Mouse (Mus musculus): ENCODE data around the gene Rbm26. TPM values are rescaled to one million over a fixed set of nuclear protein-coding genes. Genes with fewer than 3 reads are reported as not detected.

Rbm26 gene
- polyA plus RNA-seq, 1 experiment from 2014 or later = 15.2 TPM

GRCm38 (mm10) chr14:105068060-105068459 lies 109.1 kb downstream of the Rbm26 start:
- H3K4me3 ChIP-seq (ENCODE audit: low read depth, low read length) = no peak overlapping the region
- H3K27me3 ChIP-seq (ENCODE audit: control insufficient read depth, insufficient read depth, low read length) = no peaks in the 10 kb centered on the region
- H3K9me3 ChIP-seq (ENCODE audit: control insufficient read depth, low read length) = no peaks in the 10 kb centered on the region
- no peak overlapping the region for H3K4me2 ChIP-seq (replicated peaks; ENCODE audit: low read depth)
- DNase-seq (ENCODE audit: low spot score) (no peak), ATAC-seq (ENCODE audit: low FRiP score, low TSS enrichment) (no peak)
- no peaks in the 10 kb centered on the region for H3K36me3 ChIP-seq (ENCODE audit: control insufficient read depth, insufficient read depth, low read length)
- WGBS = 68% methylated on average over 5 of the region's 5 CpGs
- no peak overlapping the region for H3K9ac ChIP-seq (ENCODE audit: low read length)
- no peak for TF ChIP-seq EP300 (optimal IDR thresholded peaks at IDR 0.05)
- TF ChIP-seq CTCF (IDR thresholded peaks at IDR 0.05; ENCODE audit: low read depth) = no peak
- no peak overlapping the region for H3K27ac ChIP-seq (replicated peaks)
- H3K4me1 ChIP-seq (replicated peaks; ENCODE audit: control insufficient read depth, insufficient read depth) = no peaks in the 10 kb centered on the region

- Histone ChIP-seq H3K27ac (replicated peaks) (no peak overlapping the region), H3K4me1 (replicated peaks; ENCODE audit: control insufficient read depth, insufficient read depth) (no peaks in the 10 kb centered on the region), H3K27me3 (ENCODE audit: control insufficient read depth, insufficient read depth, low read length) (no peaks in the 10 kb centered on the region), H3K9me3 (ENCODE audit: control insufficient read depth, low read length) (no peaks in the 10 kb centered on the region), H3K4me2 (replicated peaks; ENCODE audit: low read depth) (no peak overlapping the region), H3K36me3 (ENCODE audit: control insufficient read depth, insufficient read depth, low read length) (no peaks in the 10 kb centered on the region), H3K4me3 (ENCODE audit: low read depth, low read length) (no peak overlapping the region), H3K9ac (ENCODE audit: low read length) (no peak overlapping the region)
- TF ChIP-seq CTCF (IDR thresholded peaks at IDR 0.05; ENCODE audit: low read depth) (no peak), EP300 (optimal IDR thresholded peaks at IDR 0.05) (no peak)
- ATAC-seq (ENCODE audit: low FRiP score, low TSS enrichment) (no peak), DNase-seq (ENCODE audit: low spot score) (no peak)
- WGBS = 83% methylated on average over 1 of the region's 1 CpGs
Observed at GRCm38 (mm10) chr14:105064243-105064642, 112.9 kb downstream of the Rbm26 start.

DNA sequence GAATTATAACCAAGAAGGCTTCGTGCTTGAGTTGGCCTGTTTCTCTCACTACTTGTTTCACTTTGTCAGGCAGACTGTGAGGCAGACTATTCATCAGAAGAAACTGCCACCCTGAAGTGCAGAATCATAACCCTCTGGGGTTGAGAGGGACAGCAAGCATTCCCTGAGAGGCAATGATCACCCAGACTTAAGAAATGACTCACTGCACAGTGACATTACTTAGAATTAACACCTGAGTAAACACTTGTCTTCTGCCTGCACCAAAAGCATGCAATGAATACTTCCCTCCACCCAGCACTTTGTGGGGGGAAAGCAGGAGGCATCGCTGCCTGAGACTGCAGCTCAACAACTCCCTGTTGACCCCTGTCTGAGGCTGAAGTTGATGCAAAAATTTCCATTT lies 115.9 kb downstream of the Rbm26 start:
- TF ChIP-seq CTCF (IDR thresholded peaks at IDR 0.05; ENCODE audit: low read depth) (no peak), EP300 (optimal IDR thresholded peaks at IDR 0.05) (no peak)
- Histone ChIP-seq H3K4me3 (ENCODE audit: low read depth, low read length) (no peak overlapping the region), H3K27ac (replicated peaks) (no peak overlapping the region), H3K9ac (ENCODE audit: low read length) (no peak overlapping the region), H3K4me2 (replicated peaks; ENCODE audit: low read depth) (no peak overlapping the region), H3K4me1 (replicated peaks; ENCODE audit: control insufficient read depth, insufficient read depth) (no peaks in the 10 kb centered on the region), H3K27me3 (ENCODE audit: control insufficient read depth, insufficient read depth, low read length) (no peaks in the 10 kb centered on the region), H3K9me3 (ENCODE audit: control insufficient read depth, low read length) (no peaks in the 10 kb centered on the region), H3K36me3 (ENCODE audit: control insufficient read depth, insufficient read depth, low read length) (no peaks in the 10 kb centered on the region)
- DNase-seq (ENCODE audit: low spot score) = no peak
- 62% methylated on average over 2 of the region's 2 CpGs for WGBS
- ATAC-seq (ENCODE audit: low FRiP score, low TSS enrichment) = no peak

GRCm38 (mm10) chr14:105057934-105058333 lies 119.2 kb downstream of the Rbm26 start:
- no peak for TF ChIP-seq EP300 (optimal IDR thresholded peaks at IDR 0.05)
- TF ChIP-seq CTCF (IDR thresholded peaks at IDR 0.05; ENCODE audit: low read depth) = no peak
- no peaks in the 10 kb centered on the region for H3K27me3 ChIP-seq (ENCODE audit: control insufficient read depth, insufficient read depth, low read length)
- H3K9me3 ChIP-seq (ENCODE audit: control insufficient read depth, low read length) = no peaks in the 10 kb centered on the region
- H3K4me3 ChIP-seq (ENCODE audit: low read depth, low read length) = no peak overlapping the region
- ATAC-seq (ENCODE audit: low FRiP score, low TSS enrichment) (no peak), DNase-seq (ENCODE audit: low spot score) (no peak)
- no peak overlapping the region for H3K27ac ChIP-seq (replicated peaks)
- H3K4me2 ChIP-seq (replicated peaks; ENCODE audit: low read depth) = no peak overlapping the region
- H3K36me3 ChIP-seq (ENCODE audit: control insufficient read depth, insufficient read depth, low read length) = no peaks in the 10 kb centered on the region
- no peaks in the 10 kb centered on the region for H3K4me1 ChIP-seq (replicated peaks; ENCODE audit: control insufficient read depth, insufficient read depth)
- no peak overlapping the region for H3K9ac ChIP-seq (ENCODE audit: low read length)

Other genes with a start within 250 kb of the Rbm26 start
- gene Ndfip2, start 81.2 kb upstream of the Rbm26 start, polyA plus RNA-seq (2015; fragmentation: Nextera tagmentation; extraction: Ambion mirVana) = 64.2 and 65.1 TPM in 2 replicates